Mouse (Mus musculus) liver, embryonic 16.5 days (tissue): ENCODE results near the gene Commd6. TPM values are rescaled to one million over a fixed set of nuclear protein-coding genes. Genes with fewer than 3 reads are reported as not detected.

ENCODE experiments used
- ATAC-seq: fragments of 200-750 bp; cut with Nextera tagmentation; 2 replicates; pipeline ENCODE4 v1.8.0; 2017; ENCODE audit warnings: low read depth, mild to moderate bottlenecking, moderate number of reproducible peaks, moderate library complexity
- H3K27ac ChIP-seq: fragments of 300-500 bp; sonication (generic); 2 replicates; pipeline ENCODE4 v1.5.1; 2014; ENCODE audit warnings: mild to moderate bottlenecking, low read length
- H3K27me3 ChIP-seq: fragments of 300-500 bp; sonication (generic); 2 replicates; pipeline ENCODE4 v1.6.1; 2014; ENCODE audit warnings: low read depth, low read length, mixed read lengths; ENCODE audit not compliant: control insufficient read depth, insufficient read depth
- H3K36me3 ChIP-seq: fragments of 300-500 bp; sonication (generic); 2 replicates; pipeline ENCODE4 v1.6.1; 2014; ENCODE audit warnings: mild to moderate bottlenecking; ENCODE audit not compliant: control insufficient read depth, insufficient read depth
- H3K4me1 ChIP-seq: fragments of 300-500 bp; sonication (generic); 2 replicates; pipeline ENCODE4 v1.6.1; 2014; ENCODE audit warnings: low read depth, low read length, mixed read lengths; ENCODE audit not compliant: control insufficient read depth
- H3K4me2 ChIP-seq: fragments of 300-500 bp; sonication (generic); 2 replicates; pipeline ENCODE4 v1.6.1; 2014; ENCODE audit warnings: low read depth, low read length, mixed read lengths
- H3K4me3 ChIP-seq: fragments of 300-500 bp; sonication (generic); 2 replicates; pipeline ENCODE4 v1.5.1; 2014; ENCODE audit warnings: low read depth, mild to moderate bottlenecking, low read length
- H3K9ac ChIP-seq: fragments of 300-500 bp; sonication (generic); 2 replicates; pipeline ENCODE4 v1.6.1; 2014; ENCODE audit warnings: low read depth, low read length
- H3K9me3 ChIP-seq: fragments of 300-500 bp; sonication (generic); replicated peaks from 2 replicates; pipeline ENCODE4 v1.6.1; 2016; ENCODE audit warnings: low read length; ENCODE audit not compliant: control insufficient read depth
- WGBS: fragments of 180-500 bp; shearing (Covaris S2); extraction: QIAGEN DNeasy Blood & Tissue Kit; methylation state at CpG from one replicate; pipeline ENCODE4 v1.1.7; 2014; ENCODE audit not compliant: insufficient replicate concordance; 5-methylcytosine and 5-hydroxymethylcytosine counted together
- polyA plus RNA-seq: library from polyadenylated mRNA; unstranded; fragments of >200 nt; fragmentation: Nextera tagmentation; extraction: Ambion mirVana; gene quantifications from 2 replicates; pipeline ENCODE4 v1.2.1, GENCODE M21; 2015

Gene Commd6
- polyA plus RNA-seq, 1 experiment from 2014 or later = 35.7 TPM

- no peak for ATAC-seq
- Histone ChIP-seq H3K27ac (no peak overlapping the region), H3K36me3 (no peaks in the 10 kb centered on the region), H3K9ac (no peak overlapping the region), H3K4me2 (no peak overlapping the region), H3K27me3 (no peaks in the 10 kb centered on the region), H3K4me3 (no peak overlapping the region), H3K9me3 (no peaks in the 10 kb centered on the region), H3K4me1 (peaks cover 6% of the 10 kb centered on the region; the same call in 1 of the 2 replicates)
- 34% methylated on average over 10 of the region's 10 CpGs for WGBS
These were observed 15.8 kb upstream of the Commd6 start for GRCm38 (mm10) chr14:101656307-101656706.

- peak overlapping the region; percentile 91 for H3K4me3 ChIP-seq
- no peaks in the 10 kb centered on the region for H3K36me3 ChIP-seq
- H3K9me3 ChIP-seq = no peaks in the 10 kb centered on the region
- no peak overlapping the region for H3K27ac ChIP-seq
- ATAC-seq = peak; percentile 1; the same call in 1 of the 2 replicates
- 1% methylated on average over 10 of the region's 10 CpGs for WGBS
- H3K4me1 ChIP-seq = peaks cover 6% of the 10 kb centered on the region; the same call in 1 of the 2 replicates
- no peaks in the 10 kb centered on the region for H3K27me3 ChIP-seq
- H3K4me2 ChIP-seq = peak overlapping the region; percentile 94
- H3K9ac ChIP-seq = peak overlapping the region; percentile 81
These were observed 14.0 kb upstream of the Commd6 start for GRCm38 (mm10) chr14:101654526-101654909.

GRCm38 (mm10) chr14:101653581-101654525 is 13.4 kb upstream of the Commd6 start, which contains the start of gene Uchl3:
TSS of gene Uchl3 (plus strand) at chr14:101653967.
- H3K36me3 ChIP-seq = no peaks in the 10 kb centered on the region
- WGBS = under 1% methylated on average over 80 of the region's 81 CpGs
- no peaks in the 10 kb centered on the region for H3K27me3 ChIP-seq
- peak within 1 kb of the TSS; percentile 91 for H3K4me3 ChIP-seq
- peaks cover 6% of the 10 kb centered on the region; the same call in 1 of the 2 replicates for H3K4me1 ChIP-seq
- peak within 1 kb of the TSS; percentile 94 for H3K4me2 ChIP-seq
- H3K9ac ChIP-seq = peak within 1 kb of the TSS; percentile 81
- ATAC-seq = peak; percentile 87
- no peak within 1 kb of the TSS; the same call in 1 of the 2 replicates for H3K27ac ChIP-seq
- no peaks in the 10 kb centered on the region for H3K9me3 ChIP-seq

- Histone ChIP-seq H3K36me3 (no peaks in the 10 kb centered on the region), H3K4me3 (no peak overlapping the region), H3K9ac (no peak overlapping the region), H3K9me3 (no peaks in the 10 kb centered on the region), H3K4me1 (peaks cover 6% of the 10 kb centered on the region; the same call in 1 of the 2 replicates), H3K4me2 (no peak overlapping the region), H3K27me3 (no peaks in the 10 kb centered on the region), H3K27ac (no peak overlapping the region)
- 73% methylated on average over 6 of the region's 6 CpGs for WGBS
- ATAC-seq = no peak
These were observed 12.1 kb upstream of the Commd6 start for GRCm38 (mm10) chr14:101652571-101652970.

- no peaks in the 10 kb centered on the region for H3K27me3 ChIP-seq
- no peak overlapping the region for H3K4me3 ChIP-seq
- WGBS = 57% methylated on average over 4 of the region's 4 CpGs
- no peaks in the 10 kb centered on the region for H3K36me3 ChIP-seq
- H3K4me2 ChIP-seq = no peak overlapping the region
- no peak for ATAC-seq
- H3K27ac ChIP-seq = no peak overlapping the region
- H3K9ac ChIP-seq = no peak overlapping the region
- H3K9me3 ChIP-seq = no peaks in the 10 kb centered on the region
- H3K4me1 ChIP-seq = peaks cover 6% of the 10 kb centered on the region; the same call in 1 of the 2 replicates
These were observed 10.1 kb upstream of the Commd6 start for GRCm38 (mm10) chr14:101650551-101650950.

- ATAC-seq = no peak
- Histone ChIP-seq H3K9ac (no peak overlapping the region), H3K27ac (no peak overlapping the region), H3K4me3 (no peak overlapping the region), H3K4me2 (no peak overlapping the region), H3K27me3 (no peaks in the 10 kb centered on the region), H3K4me1 (no peaks in the 10 kb centered on the region), H3K9me3 (no peaks in the 10 kb centered on the region), H3K36me3 (no peaks in the 10 kb centered on the region)
- 52% methylated on average over 1 of the region's 1 CpGs for WGBS
These were observed 4.5 kb upstream of the Commd6 start for GRCm38 (mm10) chr14:101644948-101645347.

GRCm38 (mm10) chr14:101637381-101637780 is 3.1 kb downstream of the Commd6 start:
- Histone ChIP-seq H3K27me3 (no peaks in the 10 kb centered on the region), H3K4me2 (no peak overlapping the region), H3K27ac (no peak overlapping the region), H3K9me3 (no peaks in the 10 kb centered on the region), H3K4me1 (peaks cover 4% of the 10 kb centered on the region), H3K9ac (no peak overlapping the region), H3K36me3 (peaks cover 2% of the 10 kb centered on the region; the same call in 1 of the 2 replicates), H3K4me3 (no peak overlapping the region)
- WGBS = 75% methylated on average over 6 of the region's 6 CpGs
- ATAC-seq = no peak

- WGBS = 88% methylated on average over 1 of the region's 1 CpGs
- peaks cover 2% of the 10 kb centered on the region; the same call in 1 of the 2 replicates for H3K36me3 ChIP-seq
- no peak overlapping the region for H3K4me3 ChIP-seq
These were observed 4.7 kb downstream of the Commd6 start for GRCm38 (mm10) chr14:101635765-101636164.

GRCm38 (mm10) chr14:101630548-101630947 is 9.9 kb downstream of the Commd6 start:
- no peak overlapping the region for H3K4me3 ChIP-seq
- H3K4me2 ChIP-seq = no peak overlapping the region
- no peaks in the 10 kb centered on the region for H3K9me3 ChIP-seq
- H3K27me3 ChIP-seq = no peaks in the 10 kb centered on the region
- H3K9ac ChIP-seq = no peak overlapping the region
- peaks cover 2% of the 10 kb centered on the region; the same call in 1 of the 2 replicates for H3K36me3 ChIP-seq
- no peak for ATAC-seq
- H3K27ac ChIP-seq = no peak overlapping the region
- 49% methylated on average over 2 of the region's 2 CpGs for WGBS
- no peaks in the 10 kb centered on the region for H3K4me1 ChIP-seq

More at GRCm38 (mm10) chr14:101635765-101636164, 4.7 kb downstream of the Commd6 start:
- ATAC-seq = no peak
- H3K27me3 ChIP-seq = no peaks in the 10 kb centered on the region
- H3K4me2 ChIP-seq = no peak overlapping the region
- H3K4me1 ChIP-seq = peaks cover 4% of the 10 kb centered on the region
- H3K9me3 ChIP-seq = no peaks in the 10 kb centered on the region
- no peak overlapping the region for H3K27ac ChIP-seq
- no peak overlapping the region for H3K9ac ChIP-seq
